Mouse (Mus musculus) left cerebral cortex, postnatal 14 days (tissue): ENCODE measurements around the gene Serpinb6b. TPM values are rescaled to one million over a fixed set of nuclear protein-coding genes. Genes with fewer than 3 reads are reported as not detected.

Experiments
- DNase-seq, 2 experiments: peaks; one replicate each; pipeline ENCODE4 v3.0.0; 2021 to 2022; ENCODE audit warnings: low spot score in 2 of 2, mixed read lengths in 1 of 2
- intact Hi-C: fragments of 180-260 bp; cut with DNase I; formaldehyde crosslinking; loops from one replicate; pipeline ENCODE4 v1.15.1; 2025
- total RNA-seq, 2 experiments: library from RNA; stranded (reverse); gene quantifications; 2 replicates each; pipeline ENCODE4 v1.2.3; 2021

Gene Serpinb6b
- total RNA-seq, 2 experiments from 2014 or later, result 2.3 to 3.7 TPM

GRCm38 (mm10) chr13:33027244-33027643 lies 62.2 kb downstream of the Serpinb6b start, which contains the start of gene Serpinb9b:
Gene Serpinb9b, plus strand, starts transcription at chr13:33027416.
- DNase-seq, result no peak
- intact Hi-C loops, result no loop called here

- intact Hi-C loops, result no loop called here
- DNase-seq, result no peak
Measured at GRCm38 (mm10) chr13:33028146-33028545, 63.1 kb downstream of the Serpinb6b start.

GRCm38 (mm10) chr13:33028550-33028949 lies 63.5 kb downstream of the Serpinb6b start:
- no peak for DNase-seq
- intact Hi-C loops, result no loop called here

Other genes starting within 250 kb of the Serpinb6b start
- gene Mylk4, start 181.3 kb upstream of the Serpinb6b start, total RNA-seq, result under 1 TPM; 0.32 to 0.33 TPM
- gene Wrnip1, start 163.2 kb upstream of the Serpinb6b start, total RNA-seq, result 10 to 100 TPM; 56.4 to 60.6 TPM
- 1 to 10 TPM; 1.8 TPM for gene D930007J09Rik, start 162.4 kb upstream of the Serpinb6b start, total RNA-seq
- 1 to 10 TPM; 1.3 to 2.7 TPM for gene Serpinb1a, start 114.0 kb upstream of the Serpinb6b start, total RNA-seq
- not detected for gene Serpinb1c, start 67.0 kb upstream of the Serpinb6b start, total RNA-seq
- gene Serpinb9, start 38.0 kb downstream of the Serpinb6b start, total RNA-seq, result 1 to 10 TPM; 3.3 to 3.9 TPM
- not detected for gene Serpinb9b, start 62.2 kb downstream of the Serpinb6b start, total RNA-seq
- gene Serpinb1b, start 113.4 kb downstream of the Serpinb6b start, total RNA-seq, result 1 to 10 TPM in 1 of 2 experiments, under 1 TPM in 1; 0.81 to 1.0 TPM
- gene Serpinb9c, start 194.5 kb downstream of the Serpinb6b start, total RNA-seq, result not detected
- gene Serpinb9d, start 227.8 kb downstream of the Serpinb6b start, total RNA-seq, result not detected